Comparison of ENCODE assay signal across 9 mouse cellular contexts in the genomic region with DNA sequence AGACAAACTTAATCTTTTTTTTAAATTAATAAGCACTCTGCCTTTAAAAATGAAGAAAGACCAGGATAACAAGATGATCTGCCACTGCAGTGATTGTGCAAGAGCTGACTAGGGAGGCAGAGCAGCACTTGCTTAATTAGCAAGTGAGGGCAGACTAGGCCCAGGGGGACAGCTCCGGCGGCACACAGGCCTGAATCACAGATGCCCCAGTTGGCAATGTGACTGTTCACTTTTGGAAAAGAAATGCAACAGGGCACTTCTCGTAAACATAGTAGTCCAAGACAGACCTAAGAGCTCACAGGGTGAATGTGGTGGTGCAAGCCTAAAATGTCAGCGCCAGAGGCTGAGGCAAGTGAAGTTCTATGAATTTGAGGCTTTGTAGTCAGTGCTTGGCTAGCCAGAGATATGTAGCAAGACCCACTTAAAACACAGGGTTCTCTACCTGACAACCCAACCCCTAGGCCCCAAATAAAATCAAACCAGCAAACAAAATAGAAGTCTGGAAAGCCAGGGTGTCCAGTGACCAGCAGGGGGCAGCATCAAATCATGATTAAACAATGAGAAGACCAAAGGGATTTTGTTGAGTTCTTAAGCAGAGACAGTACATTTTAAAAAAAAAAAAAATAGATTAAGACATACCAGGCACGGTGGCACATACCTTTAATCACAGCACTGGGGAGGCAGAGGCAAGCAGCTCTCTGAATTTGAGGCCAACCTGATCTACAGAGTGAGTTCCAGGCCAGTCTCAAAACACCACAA. TPM values are rescaled to one million over a fixed set of nuclear protein-coding genes. Genes with fewer than 3 reads are reported as not detected.
A peak's percentile ranks its signal among the peaks of the same experiment; 100 is the strongest.
DNase-seq lines count a peak whose midpoint lies in the region; ATAC-seq lines count a peak whose summit lies in the region.
"Had no signal": no experiment of that assay in that cellular context is flagged by ENCODE, and none has a peak within 500 bp of the region (broad histone marks: within the 10 kb centered on the region; RNA-seq: fewer than 3 reads in every experiment).

No protein-coding gene starts in this region.

- H3K9ac ChIP-seq in liver, embryonic 11.5 days (ENCODE audit: low read depth, low read length) = no peak overlapping the region
- H3K9ac ChIP-seq: heart, embryonic 13.5 days had no signal

- peaks cover 8% of the 10 kb centered on the region; the same call in 1 of the 2 replicates for H3K36me3 ChIP-seq in liver, embryonic 11.5 days (ENCODE audit: control insufficient read depth, insufficient read depth, low read length)

- H3K4me2 ChIP-seq in liver, embryonic 11.5 days = no peak overlapping the region
- H3K4me2 ChIP-seq: heart, embryonic 13.5 days had no signal

- no peak overlapping the region for H3K4me3 ChIP-seq in liver, embryonic 11.5 days (ENCODE audit: low read depth, low read length)
- H3K4me3 ChIP-seq: heart, embryonic 13.5 days had no signal

- whole genome bisulfite sequencing in liver, embryonic 11.5 days = 67% methylated on average over 5 of the region's 5 CpGs

- H3K4me1 ChIP-seq in liver, embryonic 11.5 days (replicated peaks; ENCODE audit: control insufficient read depth, insufficient read depth, low read length) = peaks cover 14% of the 10 kb centered on the region

- peak; percentile 76 to 88 for DNase-seq in left cerebral cortex, adult 18-20 months (ENCODE audit: low spot score in 2 of 2)
- DNase-seq in left cerebral cortex, adult 8-10 months (ENCODE audit: low spot score in 2 of 2) = no peak
- DNase-seq in adrenal gland, adult 8-10 months = peak; percentile 67
- DNase-seq in embryo, embryonic 9.5 days (ENCODE audit: extremely low spot score) = peak; percentile 63
- DNase-seq in heart, postnatal 4 days = peak; percentile 87
- DNase-seq in liver, embryonic 11.5 days (ENCODE audit: low spot score) = peak; percentile 71
- DNase-seq in retina, embryonic 14.5 days (ENCODE audit: low spot score) = peak; percentile 94
- peak; percentile 87 for DNase-seq in urinary bladder, postnatal 14 days (ENCODE audit: low spot score)

- H3K27me3 ChIP-seq in liver, embryonic 11.5 days (replicated peaks; ENCODE audit: control insufficient read depth, insufficient read depth, low read length) = no peaks in the 10 kb centered on the region
- H3K27me3 ChIP-seq: heart, embryonic 13.5 days had no signal

- H3K27ac ChIP-seq in liver, embryonic 11.5 days (ENCODE audit: low read depth, low read length) = no peak overlapping the region
- H3K27ac ChIP-seq: heart, embryonic 13.5 days had no signal

- no peaks in the 10 kb centered on the region for H3K9me3 ChIP-seq in liver, embryonic 11.5 days (ENCODE audit: control insufficient read depth, low read length)
- H3K9me3 ChIP-seq: heart, embryonic 13.5 days had no signal

- ATAC-seq in liver, embryonic 11.5 days (replicated peaks; ENCODE audit: low FRiP score) = no peak

RNA-seq across cellular contexts. Expression of a gene that starts 5.6 kb away (rescaled TPM):
- total RNA-seq in left cerebral cortex, adult 18-20 months (2021) = 100 to 1,000 TPM; 181 to 184 TPM
- 100 to 1,000 TPM; 153 to 200 (median 171) TPM for total RNA-seq in left cerebral cortex, adult 8-10 months (2022)
- 1 to 10 TPM; 4.7 to 9.8 (median 8.7) TPM for total RNA-seq in adrenal gland, adult 8-10 months (2022)
- under 1 TPM in 1 of 2 experiments, not detected in 1; 0.16 TPM for total RNA-seq in heart, postnatal 4 days (2021)
- polyA plus RNA-seq in liver, embryonic 11.5 days (2014; fragmentation: Nextera tagmentation; extraction: Ambion mirVana) = 2.1 and 2.3 TPM in 2 replicates

RNA-seq across cellular contexts. Expression of a gene that starts 6.0 kb away (rescaled TPM):
- total RNA-seq in left cerebral cortex, adult 18-20 months (2021) = 1 to 10 TPM; 1.2 to 1.7 TPM
- 1 to 10 TPM in 2 of 4 experiments, under 1 TPM in 2; 0.68 to 1.5 (median 0.96) TPM for total RNA-seq in left cerebral cortex, adult 8-10 months (2022)
- 1 to 10 TPM; 2.6 to 4.5 (median 3.3) TPM for total RNA-seq in adrenal gland, adult 8-10 months (2022)
- 1 to 10 TPM; 2.4 to 2.5 TPM for total RNA-seq in heart, postnatal 4 days (2021)
- 0.10 and 0.34 TPM in 2 replicates for polyA plus RNA-seq in liver, embryonic 11.5 days (2014; fragmentation: Nextera tagmentation; extraction: Ambion mirVana)

RNA-seq across cellular contexts. Expression of a gene that starts 7.3 kb away (rescaled TPM):
- total RNA-seq in left cerebral cortex, adult 18-20 months (2021) = 100 to 1,000 TPM in 1 of 2 experiments, 10 to 100 TPM in 1; 98.1 to 112 TPM
- 100 to 1,000 TPM; 100 to 111 (median 105) TPM for total RNA-seq in left cerebral cortex, adult 8-10 months (2022)
- 100 to 1,000 TPM in 3 of 4 experiments, 10 to 100 TPM in 1; 96.6 to 137 (median 126) TPM for total RNA-seq in adrenal gland, adult 8-10 months (2022)
- total RNA-seq in heart, postnatal 4 days (2021) = 10 to 100 TPM; 26.2 to 27.5 TPM
- 52.7 and 52.9 TPM in 2 replicates for polyA plus RNA-seq in liver, embryonic 11.5 days (2014; fragmentation: Nextera tagmentation; extraction: Ambion mirVana)

RNA-seq across cellular contexts. Expression of a gene that starts 15.0 kb away (rescaled TPM):
- 1 to 10 TPM in 1 of 2 experiments, not detected in 1; 2.3 TPM for total RNA-seq in left cerebral cortex, adult 18-20 months (2021)
- not detected for total RNA-seq in left cerebral cortex, adult 8-10 months (2022)
- total RNA-seq in adrenal gland, adult 8-10 months (2022) = not detected
- total RNA-seq in heart, postnatal 4 days (2021) = not detected
- polyA plus RNA-seq in liver, embryonic 11.5 days (2014; fragmentation: Nextera tagmentation; extraction: Ambion mirVana) = 0.40 TPM in 1 of 2 replicates, not detected in the other
- polyA plus RNA-seq: heart, embryonic 13.5 days had no signal

RNA-seq across cellular contexts. Expression of a gene that starts 24.7 kb away (rescaled TPM):
- total RNA-seq in left cerebral cortex, adult 18-20 months (2021) = 100 to 1,000 TPM; 123 to 127 TPM
- 100 to 1,000 TPM; 113 to 120 (median 118) TPM for total RNA-seq in left cerebral cortex, adult 8-10 months (2022)
- total RNA-seq in adrenal gland, adult 8-10 months (2022) = 10 to 100 TPM; 66.4 to 84.4 (median 73.9) TPM
- total RNA-seq in heart, postnatal 4 days (2021) = 10 to 100 TPM; 53.5 to 56.0 TPM
- polyA plus RNA-seq in liver, embryonic 11.5 days (2014; fragmentation: Nextera tagmentation; extraction: Ambion mirVana) = 5.5 and 6.4 TPM in 2 replicates

Comparison
In these comparisons a context has a peak if more than half of its experiments do, and no peak if none do; other contexts are left out.
1. DNase-seq: peak in left cerebral cortex, adult 18-20 months (2 of 2), adrenal gland, adult 8-10 months (single experiment), embryo, embryonic 9.5 days (single experiment), heart, postnatal 4 days (single experiment), liver, embryonic 11.5 days (single experiment), retina, embryonic 14.5 days (single experiment) and urinary bladder, postnatal 14 days (single experiment); none in left cerebral cortex, adult 8-10 months (0 of 2).
2. RNA of a gene that starts 5.6 kb away (total RNA-seq): 153 to 200 TPM in left cerebral cortex, adult 8-10 months and 181 to 184 TPM in left cerebral cortex, adult 18-20 months; 4.7 to 9.8 TPM in adrenal gland, adult 8-10 months and 0.16 TPM in heart, postnatal 4 days; every median in the first group is over 10 times any median in the second.